Mouse (Mus musculus) hindbrain, embryonic 11.5 days (tissue): ENCODE results near the gene Prrt2. TPM values are rescaled to one million over a fixed set of nuclear protein-coding genes. Genes with fewer than 3 reads are reported as not detected.

Experiments used
- ATAC-seq: fragments of 200-750 bp; cut with Nextera tagmentation; 2 replicates; pipeline ENCODE4 v1.8.0; 2017; ENCODE audit warnings: mild to moderate bottlenecking, moderate TSS enrichment, moderate library complexity; ENCODE audit not compliant: low FRiP score
- DNase-seq: peaks from one replicate; pipeline ENCODE4 v3.0.0-alpha.2; 2015; ENCODE audit warnings: low spot score
- H3K27ac ChIP-seq: fragments of 300-500 bp; sonication (generic); 2 replicates; pipeline ENCODE4 v1.5.1; 2014; ENCODE audit warnings: mild to moderate bottlenecking, low read depth, low read length
- H3K27me3 ChIP-seq: fragments of 300-500 bp; sonication (generic); 2 replicates; pipeline ENCODE4 v1.6.1; 2014; ENCODE audit warnings: mild to moderate bottlenecking, low read length, moderate library complexity, mixed read lengths; ENCODE audit not compliant: control insufficient read depth, insufficient read depth
- H3K36me3 ChIP-seq: fragments of 300-500 bp; sonication (generic); 2 replicates; pipeline ENCODE4 v1.6.1; 2014; ENCODE audit warnings: mild to moderate bottlenecking, low read length, moderate library complexity, mixed read lengths; ENCODE audit not compliant: control insufficient read depth, insufficient read depth
- H3K4me1 ChIP-seq: fragments of 300-500 bp; sonication (generic); replicated peaks from 2 replicates; pipeline ENCODE4 v1.6.1; 2014; ENCODE audit warnings: low read length, mixed read lengths; ENCODE audit not compliant: control insufficient read depth, insufficient read depth
- H3K4me2 ChIP-seq: fragments of 300-500 bp; sonication (generic); replicated peaks from 2 replicates; pipeline ENCODE4 v1.6.1; 2014; ENCODE audit warnings: mild to moderate bottlenecking, low read depth, low read length
- H3K4me3 ChIP-seq: fragments of 300-500 bp; sonication (generic); 2 replicates; pipeline ENCODE4 v1.5.1; 2014; ENCODE audit warnings: low read depth, low read length
- H3K9ac ChIP-seq: fragments of 300-500 bp; sonication (generic); 2 replicates; pipeline ENCODE4 v1.6.1; 2014; ENCODE audit warnings: low read depth, low read length
- H3K9me3 ChIP-seq: fragments of 300-500 bp; sonication (generic); 2 replicates; pipeline ENCODE4 v1.6.1; 2016; ENCODE audit warnings: low read length; ENCODE audit not compliant: control insufficient read depth
- WGBS: fragments of 180-500 bp; shearing (Covaris S2); extraction: QIAGEN DNeasy Blood & Tissue Kit; methylation state at CpG from one replicate; pipeline ENCODE4 v1.1.7; 2014; 5-methylcytosine and 5-hydroxymethylcytosine counted together
- polyA plus RNA-seq: library from polyadenylated mRNA; unstranded; fragments of >200 nt; fragmentation: Nextera tagmentation; extraction: Ambion mirVana; gene quantifications from 2 replicates; pipeline ENCODE4 v1.2.1, GENCODE M21; 2014

The Prrt2 gene
- polyA plus RNA-seq, 1 experiment from 2014 or later, result 7.7 TPM

- no peak overlapping the region for H3K4me3 ChIP-seq
- DNase-seq (no peak), ATAC-seq (no peak)
- WGBS, result 86% methylated on average over 10 of the region's 10 CpGs
- no peaks in the 10 kb centered on the region for H3K27me3 ChIP-seq
- no peak overlapping the region for H3K4me2 ChIP-seq
- no peaks in the 10 kb centered on the region for H3K4me1 ChIP-seq
- no peaks in the 10 kb centered on the region for H3K9me3 ChIP-seq
- H3K27ac ChIP-seq, result no peak overlapping the region
- no peak overlapping the region for H3K9ac ChIP-seq
- H3K36me3 ChIP-seq, result no peaks in the 10 kb centered on the region
Observed at GRCm38 (mm10) chr7:126999568-126999967, 21.4 kb downstream of the Prrt2 start.

- no peaks in the 10 kb centered on the region for H3K4me1 ChIP-seq
- H3K4me2 ChIP-seq, result no peak overlapping the region
- H3K27ac ChIP-seq, result no peak overlapping the region
- H3K4me3 ChIP-seq, result no peak overlapping the region
- H3K36me3 ChIP-seq, result no peaks in the 10 kb centered on the region
- no peaks in the 10 kb centered on the region for H3K9me3 ChIP-seq
- ATAC-seq (no peak), DNase-seq (no peak)
- 84% methylated on average over 4 of the region's 4 CpGs for WGBS
- H3K9ac ChIP-seq, result no peak overlapping the region
- H3K27me3 ChIP-seq, result no peaks in the 10 kb centered on the region
Observed at GRCm38 (mm10) chr7:126996449-126996848, 24.6 kb downstream of the Prrt2 start.

GRCm38 (mm10) chr7:126988816-126989215, 32.2 kb downstream of the Prrt2 start:
- H3K27ac ChIP-seq, result no peak overlapping the region
- 75% methylated on average over 8 of the region's 8 CpGs for WGBS

GRCm38 (mm10) chr7:126986319-126986718, 34.7 kb downstream of the Prrt2 start:
- Histone ChIP-seq H3K4me1 (no peaks in the 10 kb centered on the region), H3K36me3 (no peaks in the 10 kb centered on the region), H3K27ac (no peak overlapping the region), H3K9ac (no peak overlapping the region), H3K9me3 (no peaks in the 10 kb centered on the region), H3K27me3 (no peaks in the 10 kb centered on the region), H3K4me3 (no peak overlapping the region), H3K4me2 (no peak overlapping the region)
- WGBS, result 49% methylated on average over 9 of the region's 9 CpGs
- ATAC-seq (no peak), DNase-seq (no peak)

More at GRCm38 (mm10) chr7:126988816-126989215, 32.2 kb downstream of the Prrt2 start:
- H3K4me3 ChIP-seq, result no peak overlapping the region
- ATAC-seq (no peak), DNase-seq (no peak)
- no peaks in the 10 kb centered on the region for H3K9me3 ChIP-seq
- no peaks in the 10 kb centered on the region for H3K4me1 ChIP-seq
- H3K27me3 ChIP-seq, result no peaks in the 10 kb centered on the region
- H3K9ac ChIP-seq, result no peak overlapping the region
- no peaks in the 10 kb centered on the region for H3K36me3 ChIP-seq
- H3K4me2 ChIP-seq, result no peak overlapping the region

GRCm38 (mm10) chr7:126984667-126985444, 36.2 kb downstream of the Prrt2 start:
- Histone ChIP-seq H3K9me3 (no peaks in the 10 kb centered on the region), H3K4me3 (no peak overlapping the region), H3K27ac (no peak overlapping the region), H3K4me1 (no peaks in the 10 kb centered on the region), H3K27me3 (no peaks in the 10 kb centered on the region), H3K36me3 (peaks cover 3% of the 10 kb centered on the region; the same call in 1 of the 2 replicates), H3K9ac (no peak overlapping the region), H3K4me2 (no peak overlapping the region)
- 65% methylated on average over 10 of the region's 10 CpGs for WGBS
- no peak for ATAC-seq
- no peak for DNase-seq

- no peak overlapping the region for H3K9ac ChIP-seq
Observed at GRCm38 (mm10) chr7:126983113-126983512, 37.9 kb downstream of the Prrt2 start.

GRCm38 (mm10) chr7:126982054-126982453, 39.0 kb downstream of the Prrt2 start:
- WGBS, result 95% methylated on average over 4 of the region's 4 CpGs
- ATAC-seq, result no peak

More at GRCm38 (mm10) chr7:126983113-126983512, 37.9 kb downstream of the Prrt2 start:
- WGBS, result 90% methylated on average over 7 of the region's 7 CpGs
- no peak overlapping the region for H3K27ac ChIP-seq
- DNase-seq (no peak), ATAC-seq (no peak)
- H3K36me3 ChIP-seq, result peaks cover 4% of the 10 kb centered on the region; the same call in 1 of the 2 replicates
- H3K4me2 ChIP-seq, result no peak overlapping the region
- H3K27me3 ChIP-seq, result no peaks in the 10 kb centered on the region
- H3K4me3 ChIP-seq, result no peak overlapping the region
- H3K4me1 ChIP-seq, result no peaks in the 10 kb centered on the region
- no peaks in the 10 kb centered on the region for H3K9me3 ChIP-seq

GRCm38 (mm10) chr7:126981601-126982000, 39.4 kb downstream of the Prrt2 start:
- Histone ChIP-seq H3K4me3 (no peak overlapping the region), H3K9me3 (no peaks in the 10 kb centered on the region)
- 93% methylated on average over 2 of the region's 2 CpGs for WGBS

More at GRCm38 (mm10) chr7:126982054-126982453, 39.0 kb downstream of the Prrt2 start:
- H3K27me3 ChIP-seq, result no peaks in the 10 kb centered on the region
- H3K9me3 ChIP-seq, result no peaks in the 10 kb centered on the region
- no peak overlapping the region for H3K27ac ChIP-seq
- no peak overlapping the region for H3K4me3 ChIP-seq
- peaks cover 4% of the 10 kb centered on the region; the same call in 1 of the 2 replicates for H3K36me3 ChIP-seq
- DNase-seq, result no peak
- H3K4me1 ChIP-seq, result no peaks in the 10 kb centered on the region
- no peak overlapping the region for H3K9ac ChIP-seq
- H3K4me2 ChIP-seq, result no peak overlapping the region

GRCm38 (mm10) chr7:126978841-126979240, 42.2 kb downstream of the Prrt2 start:
- Histone ChIP-seq H3K4me1 (no peaks in the 10 kb centered on the region), H3K9me3 (no peaks in the 10 kb centered on the region), H3K4me3 (no peak overlapping the region), H3K27ac (no peak overlapping the region), H3K9ac (no peak overlapping the region), H3K27me3 (no peaks in the 10 kb centered on the region), H3K4me2 (no peak overlapping the region), H3K36me3 (peaks cover 4% of the 10 kb centered on the region; the same call in 1 of the 2 replicates)
- no peak for ATAC-seq
- no peak for DNase-seq
- WGBS, result 95% methylated on average over 6 of the region's 6 CpGs

More at GRCm38 (mm10) chr7:126981601-126982000, 39.4 kb downstream of the Prrt2 start:
- Histone ChIP-seq H3K27me3 (no peaks in the 10 kb centered on the region), H3K4me1 (no peaks in the 10 kb centered on the region), H3K36me3 (peaks cover 4% of the 10 kb centered on the region; the same call in 1 of the 2 replicates), H3K9ac (no peak overlapping the region), H3K27ac (no peak overlapping the region), H3K4me2 (no peak overlapping the region)
- no peak for ATAC-seq
- DNase-seq, result no peak
